Mouse (Mus musculus): ENCODE results near the gene Ccdc181. TPM values are rescaled to one million over a fixed set of nuclear protein-coding genes. Genes with fewer than 3 reads are reported as not detected.

Ccdc181 gene
- total and polyA plus RNA-seq, 2 experiments from 2014 or later = 12.6 to 29.0 TPM

GRCm38 (mm10) chr1:164292040-164292439, 16.7 kb downstream of the Ccdc181 start:
- TF ChIP-seq CTCF (IDR thresholded peaks at IDR 0.05) = peak; percentile 41
- DNase-seq (ENCODE audit: low spot score) = no peak
- Histone ChIP-seq H3K9ac (replicated peaks; ENCODE audit: low read length, poor library complexity, severe bottlenecking) (no peak overlapping the region), H3K4me2 (ENCODE audit: low read depth, low read length, poor library complexity, severe bottlenecking) (no peak overlapping the region), H3K4me3 (ENCODE audit: low read depth, low read length) (no peak overlapping the region), H3K27me3 (ENCODE audit: insufficient read depth, low read length) (no peaks in the 10 kb centered on the region), H3K27ac (ENCODE audit: low read depth, low read length) (no peak overlapping the region), H3K4me1 (ENCODE audit: insufficient read depth, low read length) (no peaks in the 10 kb centered on the region), H3K36me3 (ENCODE audit: insufficient read depth, low read length) (peaks cover 34% of the 10 kb centered on the region), H3K9me3 (ENCODE audit: low read length) (no peaks in the 10 kb centered on the region)
- ATAC-seq (ENCODE audit: low FRiP score) = no peak
- 92% methylated on average over 5 of the region's 5 CpGs for WGBS

GRCm38 (mm10) chr1:164294071-164294470, 18.7 kb downstream of the Ccdc181 start:
- ATAC-seq (ENCODE audit: low FRiP score) = no peak
- H3K36me3 ChIP-seq (ENCODE audit: insufficient read depth, low read length) = peaks cover 44% of the 10 kb centered on the region

GRCm38 (mm10) chr1:164296473-164296872, 21.1 kb downstream of the Ccdc181 start:
- Histone ChIP-seq H3K9ac (replicated peaks; ENCODE audit: low read length, poor library complexity, severe bottlenecking) (no peak overlapping the region), H3K9me3 (ENCODE audit: low read length) (no peaks in the 10 kb centered on the region), H3K4me3 (ENCODE audit: low read depth, low read length) (no peak overlapping the region), H3K27me3 (ENCODE audit: insufficient read depth, low read length) (no peaks in the 10 kb centered on the region), H3K27ac (ENCODE audit: low read depth, low read length) (no peak overlapping the region), H3K4me2 (ENCODE audit: low read depth, low read length, poor library complexity, severe bottlenecking) (no peak overlapping the region), H3K4me1 (ENCODE audit: insufficient read depth, low read length) (no peaks in the 10 kb centered on the region), H3K36me3 (ENCODE audit: insufficient read depth, low read length) (peaks cover 45% of the 10 kb centered on the region)
- ATAC-seq (ENCODE audit: low FRiP score) = no peak
- no peak for TF ChIP-seq CTCF (IDR thresholded peaks at IDR 0.05)
- 96% methylated on average over 4 of the region's 5 CpGs for WGBS
- no peak for DNase-seq (ENCODE audit: low spot score)

More at GRCm38 (mm10) chr1:164294071-164294470, 18.7 kb downstream of the Ccdc181 start:
- no peak overlapping the region for H3K27ac ChIP-seq (ENCODE audit: low read depth, low read length)
- TF ChIP-seq CTCF (IDR thresholded peaks at IDR 0.05) = no peak
- H3K9me3 ChIP-seq (ENCODE audit: low read length) = no peaks in the 10 kb centered on the region
- H3K4me3 ChIP-seq (ENCODE audit: low read depth, low read length) = no peak overlapping the region
- H3K4me2 ChIP-seq (ENCODE audit: low read depth, low read length, poor library complexity, severe bottlenecking) = no peak overlapping the region
- no peaks in the 10 kb centered on the region for H3K4me1 ChIP-seq (ENCODE audit: insufficient read depth, low read length)
- DNase-seq (ENCODE audit: low spot score) = no peak
- H3K27me3 ChIP-seq (ENCODE audit: insufficient read depth, low read length) = no peaks in the 10 kb centered on the region
- no peak overlapping the region for H3K9ac ChIP-seq (replicated peaks; ENCODE audit: low read length, poor library complexity, severe bottlenecking)
- 95% methylated on average over 6 of the region's 6 CpGs for WGBS

GRCm38 (mm10) chr1:164301949-164302348, 26.6 kb downstream of the Ccdc181 start:
- H3K4me2 ChIP-seq (ENCODE audit: low read depth, low read length, poor library complexity, severe bottlenecking) = no peak overlapping the region
- peaks cover 38% of the 10 kb centered on the region for H3K36me3 ChIP-seq (ENCODE audit: insufficient read depth, low read length)
- no peak for ATAC-seq (ENCODE audit: low FRiP score)
- H3K4me1 ChIP-seq (ENCODE audit: insufficient read depth, low read length) = peaks cover 4% of the 10 kb centered on the region; the same call in 1 of the 2 replicates
- no peak for DNase-seq (ENCODE audit: low spot score)
- no peaks in the 10 kb centered on the region for H3K9me3 ChIP-seq (ENCODE audit: low read length)
- H3K4me3 ChIP-seq (ENCODE audit: low read depth, low read length) = no peak overlapping the region
- no peak overlapping the region for H3K27ac ChIP-seq (ENCODE audit: low read depth, low read length)
- 91% methylated on average over 4 of the region's 4 CpGs for WGBS
- no peak overlapping the region for H3K9ac ChIP-seq (replicated peaks; ENCODE audit: low read length, poor library complexity, severe bottlenecking)
- no peak for TF ChIP-seq CTCF (IDR thresholded peaks at IDR 0.05)
- H3K27me3 ChIP-seq (ENCODE audit: insufficient read depth, low read length) = no peaks in the 10 kb centered on the region

GRCm38 (mm10) chr1:164303821-164304220, 28.4 kb downstream of the Ccdc181 start, which contains the start of gene Nme7:
Nme7 (plus strand) TSS chr1:164304121.
- no peaks in the 10 kb centered on the region for H3K9me3 ChIP-seq (ENCODE audit: low read length)
- no peak within 1 kb of the TSS for H3K27ac ChIP-seq (ENCODE audit: low read depth, low read length)
- no peak within 1 kb of the TSS for H3K4me2 ChIP-seq (ENCODE audit: low read depth, low read length, poor library complexity, severe bottlenecking)
- H3K36me3 ChIP-seq (ENCODE audit: insufficient read depth, low read length) = peaks cover 24% of the 10 kb centered on the region
- WGBS = 88% methylated on average over 5 of the region's 5 CpGs
- no peaks in the 10 kb centered on the region for H3K27me3 ChIP-seq (ENCODE audit: insufficient read depth, low read length)
- peaks cover 4% of the 10 kb centered on the region; the same call in 1 of the 2 replicates for H3K4me1 ChIP-seq (ENCODE audit: insufficient read depth, low read length)
- no peak for TF ChIP-seq CTCF (IDR thresholded peaks at IDR 0.05)
- H3K9ac ChIP-seq (replicated peaks; ENCODE audit: low read length, poor library complexity, severe bottlenecking) = no peak within 1 kb of the TSS
- no peak for DNase-seq (ENCODE audit: low spot score)
- H3K4me3 ChIP-seq (ENCODE audit: low read depth, low read length) = no peak within 1 kb of the TSS
- no peak for ATAC-seq (ENCODE audit: low FRiP score)

GRCm38 (mm10) chr1:164307124-164307751, 31.9 kb downstream of the Ccdc181 start, which contains the start of gene Blzf1:
Blzf1 (minus strand) TSS chr1:164307489.
- ATAC-seq (ENCODE audit: low FRiP score) = peak; percentile 98
- peak within 1 kb of the TSS; percentile 69 for H3K9ac ChIP-seq (replicated peaks; ENCODE audit: low read length, poor library complexity, severe bottlenecking)
- peak within 1 kb of the TSS; percentile 82 for H3K27ac ChIP-seq (ENCODE audit: low read depth, low read length)
- peak; percentile 100 for DNase-seq (ENCODE audit: low spot score)
- peaks cover 4% of the 10 kb centered on the region; the same call in 1 of the 2 replicates for H3K4me1 ChIP-seq (ENCODE audit: insufficient read depth, low read length)
- TF ChIP-seq CTCF (IDR thresholded peaks at IDR 0.05) = no peak
- H3K4me3 ChIP-seq (ENCODE audit: low read depth, low read length) = peak within 1 kb of the TSS; percentile 74
- peaks cover 6% of the 10 kb centered on the region for H3K36me3 ChIP-seq (ENCODE audit: insufficient read depth, low read length)
- under 1% methylated on average over 35 of the region's 35 CpGs for WGBS
- H3K27me3 ChIP-seq (ENCODE audit: insufficient read depth, low read length) = no peaks in the 10 kb centered on the region
- no peaks in the 10 kb centered on the region for H3K9me3 ChIP-seq (ENCODE audit: low read length)
- peak within 1 kb of the TSS; percentile 86 for H3K4me2 ChIP-seq (ENCODE audit: low read depth, low read length, poor library complexity, severe bottlenecking)
